16 mouse cellular contexts compared by ENCODE assay signal in the genomic region with DNA sequence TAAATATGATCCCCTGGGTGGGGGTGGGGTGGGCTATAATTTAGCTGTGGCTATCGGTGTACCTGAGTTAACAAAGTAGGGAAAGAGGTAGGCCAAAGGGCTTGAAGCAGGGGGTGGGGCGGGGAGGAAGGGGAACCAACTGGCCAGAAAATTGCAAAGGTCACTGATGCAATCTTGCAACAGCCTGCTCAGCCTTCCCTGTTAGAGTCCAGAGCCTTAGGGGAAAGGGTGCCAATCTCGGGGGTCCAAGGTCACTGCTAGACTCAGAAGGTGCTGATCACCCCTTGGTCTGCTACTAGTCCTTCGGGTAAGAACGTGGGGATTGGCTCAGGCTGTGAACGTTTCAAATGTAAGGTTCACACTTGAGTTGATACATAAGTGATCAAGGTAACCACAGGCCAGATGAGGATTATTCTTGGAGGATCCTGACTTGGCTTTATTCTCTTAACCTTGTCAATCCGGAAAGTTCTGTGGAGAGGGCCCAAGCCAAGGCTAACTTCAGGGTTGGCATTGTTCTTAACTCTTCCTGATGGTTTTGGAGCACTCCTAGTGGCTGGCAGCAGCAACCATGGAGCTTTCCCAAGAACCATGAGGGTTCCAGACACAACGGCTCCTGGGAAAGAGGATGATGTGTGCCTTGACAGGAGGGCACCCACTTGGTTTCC. TPM values are rescaled to one million over a fixed set of nuclear protein-coding genes. Genes with fewer than 3 reads are reported as not detected.
A peak's percentile ranks its signal among the peaks of the same experiment; 100 is the strongest.
DNase-seq lines count a peak whose midpoint lies in the region; ATAC-seq and TF ChIP-seq lines count a peak whose summit lies in the region.
"Had no signal": no experiment of that assay in that cellular context is flagged by ENCODE, and none has a peak within 500 bp of the region (broad histone marks: within the 10 kb centered on the region; RNA-seq: fewer than 3 reads in every experiment).

No protein-coding gene starts in this region.

- peak overlapping the region; percentile 49; the same call in 1 of the 2 replicates for H3K4me2 ChIP-seq in liver, postnatal 0 days (ENCODE audit: low read depth, low read length)
- H3K4me2 ChIP-seq: limb, embryonic 13.5 days had no signal

- TF ChIP-seq EP300 in liver, postnatal 0 days (IDR thresholded peaks at IDR 0.05; ENCODE audit: low read depth) = peak; percentile 72; the same call in 1 of the 2 replicates

- H3K9ac ChIP-seq in liver, postnatal 0 days (replicated peaks) = peak overlapping the region; percentile 30
- H3K9ac ChIP-seq: limb, embryonic 13.5 days had no signal

- H3K9me3 ChIP-seq in liver, postnatal 0 days (ENCODE audit: low read length) = no peaks in the 10 kb centered on the region
- H3K9me3 ChIP-seq: G1E; limb, embryonic 13.5 days had no signal

- peak; percentile 46 for ATAC-seq in liver, postnatal 0 days
- ATAC-seq: inflammation-experienced regulatory T-cells, adult 6 months had no signal

- DNase-seq in adrenal gland, postnatal 10 days = peak; percentile 52
- DNase-seq in adrenal gland, postnatal 4 days (ENCODE audit: low spot score in 2 of 2) = no peak
- DNase-seq in adipocyte (ENCODE audit: low spot score) = peak; percentile 54
- DNase-seq in kidney, postnatal 10 days = peak; percentile 30
- DNase-seq in liver, postnatal 0 days = peak; percentile 77
- DNase-seq in T-cell, adult 2 months (ENCODE audit: low spot score) = no peak
- no peak for DNase-seq in right cerebral cortex, postnatal 25 days
- no peak for DNase-seq in spleen, postnatal 4 days (ENCODE audit: low spot score in 2 of 2)
- DNase-seq: cerebellum, adult 11-12 months; embryo, embryonic 11 days; heart, postnatal 36 days; thymus, adult 2 months had no signal

- H3K4me3 ChIP-seq in liver, postnatal 0 days (ENCODE audit: low read depth, low read length) = no peak overlapping the region
- H3K4me3 ChIP-seq: erythroblast, embryonic 14.5 days; limb, embryonic 13.5 days had no signal

- no peaks in the 10 kb centered on the region for H3K36me3 ChIP-seq in liver, postnatal 0 days (replicated peaks; ENCODE audit: insufficient read depth, low read length)
- H3K36me3 ChIP-seq: G1E; limb, embryonic 13.5 days had no signal

- no peak for TF ChIP-seq CTCF in liver, postnatal 0 days (IDR thresholded peaks at IDR 0.05; ENCODE audit: low read depth)

- no peaks in the 10 kb centered on the region for H3K27me3 ChIP-seq in liver, postnatal 0 days (ENCODE audit: insufficient read depth, low read length)
- H3K27me3 ChIP-seq: limb, embryonic 13.5 days had no signal

- H3K4me1 ChIP-seq in liver, postnatal 0 days (ENCODE audit: insufficient read depth) = peaks cover 34% of the 10 kb centered on the region

- 49% methylated on average over 8 of the region's 8 CpGs for WGBS in liver, postnatal 0 days (ENCODE audit: insufficient replicate concordance)

- peak overlapping the region; percentile 97 for H3K27ac ChIP-seq in liver, postnatal 0 days (ENCODE audit: low read depth)
- H3K27ac ChIP-seq: limb, embryonic 13.5 days had no signal

RNA-seq across cellular contexts. Expression of a gene that starts 1.5 kb away (rescaled TPM):
- 100 to 1,000 TPM; 138 to 255 TPM for total RNA-seq in adrenal gland, postnatal 10 days (2021)
- 10 to 100 TPM; 68.2 to 71.5 TPM for total RNA-seq in adrenal gland, postnatal 4 days (2021)
- 269 and 386 TPM in 2 replicates for polyA plus RNA-seq in liver, postnatal 0 days (2015; fragmentation: Nextera tagmentation; extraction: Ambion mirVana)
- total RNA-seq: G1E had no signal
- polyA plus RNA-seq: G1E had no signal

RNA-seq across cellular contexts. Expression of a gene that starts 10.7 kb away (rescaled TPM):
- 100 to 1,000 TPM in 1 of 2 experiments, 10 to 100 TPM in 1; 47.9 to 110 TPM for total RNA-seq in adrenal gland, postnatal 10 days (2021)
- 10 to 100 TPM in 1 of 2 experiments, 1 to 10 TPM in 1; 7.0 to 40.0 TPM for total RNA-seq in adrenal gland, postnatal 4 days (2021)
- 252 and 257 TPM in 2 replicates for polyA plus RNA-seq in liver, postnatal 0 days (2015; fragmentation: Nextera tagmentation; extraction: Ambion mirVana)
- polyA plus RNA-seq: erythroblast, embryonic 14.5 days; G1E had no signal

Comparison
In these comparisons a context has a peak if more than half of its experiments do, and no peak if none do; other contexts are left out.
1. DNase-seq: peak in adrenal gland, postnatal 10 days (single experiment), adipocyte (single experiment), kidney, postnatal 10 days (single experiment) and liver, postnatal 0 days (single experiment); none in adrenal gland, postnatal 4 days (0 of 2), T-cell, adult 2 months (single experiment), right cerebral cortex, postnatal 25 days (single experiment) and spleen, postnatal 4 days (0 of 2).